Mouse (Mus musculus): Measurements from ENCODE around the gene Stip1. TPM values are rescaled to one million over a fixed set of nuclear protein-coding genes. Genes with fewer than 3 reads are reported as not detected.
A peak's percentile ranks its signal among the peaks of the same experiment; 100 is the strongest.

The Stip1 gene
- polyA plus RNA-seq, 1 experiment from 2014 or later = 51.4 TPM

GRCm38 (mm10) chr19:6983621-6984020 lies 56.1 kb downstream of the Stip1 start:
- Histone ChIP-seq H3K27me3 (ENCODE audit: insufficient read depth, low read length) (no peaks in the 10 kb centered on the region), H3K36me3 (replicated peaks; ENCODE audit: insufficient read depth, low read length) (peaks cover 16% of the 10 kb centered on the region; the same call in 1 of the 2 replicates), H3K4me1 (ENCODE audit: insufficient read depth) (peaks cover 39% of the 10 kb centered on the region), H3K27ac (ENCODE audit: low read depth) (no peak overlapping the region), H3K9me3 (ENCODE audit: low read length) (no peaks in the 10 kb centered on the region), H3K9ac (replicated peaks) (no peak overlapping the region), H3K4me2 (ENCODE audit: low read depth, low read length) (no peak overlapping the region), H3K4me3 (ENCODE audit: low read depth, low read length) (no peak overlapping the region)
- WGBS (ENCODE audit: insufficient replicate concordance) = 96% methylated on average over 5 of the region's 5 CpGs
- ATAC-seq (no peak), DNase-seq (no peak)
- no peak for TF ChIP-seq CTCF (IDR thresholded peaks at IDR 0.05; ENCODE audit: low read depth)
- no peak for TF ChIP-seq EP300 (IDR thresholded peaks at IDR 0.05; ENCODE audit: low read depth)

DNA sequence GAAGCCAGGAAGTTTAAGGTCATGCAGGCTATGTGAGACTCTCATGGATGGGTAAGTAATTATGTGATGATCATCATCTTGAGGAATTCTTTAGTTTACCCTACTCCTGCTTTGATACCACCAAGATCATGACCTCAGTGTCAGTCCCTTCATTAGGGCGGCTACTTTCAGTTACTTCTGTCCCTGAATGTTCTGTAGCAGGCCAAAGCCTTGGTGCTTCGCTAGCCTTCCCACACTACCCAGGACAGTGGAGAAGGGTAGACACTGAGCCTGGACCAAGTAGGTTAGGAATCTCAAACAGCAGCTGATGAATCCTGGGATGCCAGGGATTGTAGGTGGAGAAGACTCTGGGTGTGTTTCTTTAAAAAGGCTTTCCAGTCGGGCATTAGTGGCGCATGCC lies 58.3 kb downstream of the Stip1 start:
- no peaks in the 10 kb centered on the region for H3K9me3 ChIP-seq (ENCODE audit: low read length)
- H3K27me3 ChIP-seq (ENCODE audit: insufficient read depth, low read length) = no peaks in the 10 kb centered on the region
- H3K9ac ChIP-seq (replicated peaks) = peak overlapping the region; percentile 70; the same call in 1 of the 2 replicates
- peak overlapping the region; percentile 95 for H3K4me2 ChIP-seq (ENCODE audit: low read depth, low read length)
- H3K4me3 ChIP-seq (ENCODE audit: low read depth, low read length) = peak overlapping the region; percentile 75; the same call in 1 of the 2 replicates
- no peak for TF ChIP-seq CTCF (IDR thresholded peaks at IDR 0.05; ENCODE audit: low read depth)
- TF ChIP-seq EP300 (IDR thresholded peaks at IDR 0.05; ENCODE audit: low read depth) = no peak
- no peak for ATAC-seq
- H3K4me1 ChIP-seq (ENCODE audit: insufficient read depth) = peaks cover 37% of the 10 kb centered on the region
- DNase-seq = no peak
- H3K36me3 ChIP-seq (replicated peaks; ENCODE audit: insufficient read depth, low read length) = peaks cover 23% of the 10 kb centered on the region
- H3K27ac ChIP-seq (ENCODE audit: low read depth) = peak overlapping the region; percentile 93
- 89% methylated on average over 4 of the region's 4 CpGs for WGBS (ENCODE audit: insufficient replicate concordance)

GRCm38 (mm10) chr19:6980381-6981093 lies 59.2 kb downstream of the Stip1 start, which contains the start of gene Fkbp2:
Fkbp2 (minus strand) TSS chr19:6980501.
- peak; percentile 99 for DNase-seq
- Histone ChIP-seq H3K4me2 (ENCODE audit: low read depth, low read length) (peak within 1 kb of the TSS; percentile 95), H3K27me3 (ENCODE audit: insufficient read depth, low read length) (no peaks in the 10 kb centered on the region), H3K27ac (ENCODE audit: low read depth) (peak within 1 kb of the TSS; percentile 93), H3K4me3 (ENCODE audit: low read depth, low read length) (peak within 1 kb of the TSS; percentile 75), H3K36me3 (replicated peaks; ENCODE audit: insufficient read depth, low read length) (peaks cover 23% of the 10 kb centered on the region), H3K4me1 (ENCODE audit: insufficient read depth) (peaks cover 39% of the 10 kb centered on the region), H3K9ac (replicated peaks) (peak within 1 kb of the TSS; percentile 70), H3K9me3 (ENCODE audit: low read length) (no peaks in the 10 kb centered on the region)
- WGBS (ENCODE audit: insufficient replicate concordance) = 1% methylated on average over 38 of the region's 38 CpGs
- no peak for TF ChIP-seq CTCF (IDR thresholded peaks at IDR 0.05; ENCODE audit: low read depth)
- ATAC-seq = peak; percentile 81

DNA sequence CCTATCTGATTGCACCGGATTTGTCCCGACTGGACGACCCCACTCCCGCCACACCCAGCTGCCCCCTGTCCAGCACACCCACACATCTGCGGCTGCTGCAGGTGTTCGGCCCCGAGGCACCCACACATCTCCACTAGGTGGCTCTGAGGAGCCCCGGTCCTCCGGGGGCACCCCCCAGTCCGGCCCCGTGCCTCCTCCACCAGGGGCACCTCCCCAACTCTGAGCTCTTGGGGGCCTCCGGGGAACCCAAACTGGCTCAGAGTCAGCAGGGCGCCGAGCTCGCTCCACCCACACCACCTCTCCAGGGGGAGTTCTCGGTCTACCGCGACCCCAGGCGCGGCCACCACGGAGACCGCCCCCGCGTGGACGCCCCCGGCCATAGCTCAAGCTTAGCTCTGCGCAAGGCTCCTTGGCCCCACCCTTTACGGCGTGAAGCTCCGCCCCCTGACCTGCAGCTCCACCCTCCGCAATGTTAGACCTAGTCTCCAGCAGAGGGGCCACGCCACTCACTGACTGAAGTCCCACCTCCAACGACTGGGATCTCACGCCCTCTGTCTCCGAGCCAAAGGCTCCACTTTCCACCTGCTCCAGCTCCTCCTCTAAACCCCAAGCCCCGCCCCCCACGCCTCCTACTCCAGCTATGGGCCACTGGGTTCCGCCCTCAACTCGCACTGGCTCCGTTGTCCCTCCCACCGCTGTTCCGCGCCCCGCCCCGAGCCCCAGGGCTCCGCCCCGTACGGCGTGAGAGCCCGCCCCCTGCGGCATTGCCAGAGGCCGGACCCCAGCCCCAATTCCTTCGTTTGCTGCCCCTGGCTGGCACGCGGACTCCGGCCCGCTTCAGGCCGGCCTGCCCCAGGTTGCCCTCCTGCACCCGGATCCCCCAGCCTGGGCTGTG lies 60.0 kb downstream of the Stip1 start:
- H3K4me3 ChIP-seq (ENCODE audit: low read depth, low read length) = peak overlapping the region; percentile 75
- peak overlapping the region; percentile 95 for H3K4me2 ChIP-seq (ENCODE audit: low read depth, low read length)
- peak overlapping the region; percentile 70 for H3K9ac ChIP-seq (replicated peaks)
- H3K36me3 ChIP-seq (replicated peaks; ENCODE audit: insufficient read depth, low read length) = peaks cover 20% of the 10 kb centered on the region
- peaks cover 40% of the 10 kb centered on the region for H3K4me1 ChIP-seq (ENCODE audit: insufficient read depth)
- under 1% methylated on average over 53 of the region's 59 CpGs for WGBS (ENCODE audit: insufficient replicate concordance)
- peak; percentile 82 for TF ChIP-seq CTCF (IDR thresholded peaks at IDR 0.05; ENCODE audit: low read depth)
- TF ChIP-seq EP300 (IDR thresholded peaks at IDR 0.05; ENCODE audit: low read depth) = no peak
- peak; percentile 88 for ATAC-seq
- peak; percentile 100 for DNase-seq
- peak overlapping the region; percentile 93 for H3K27ac ChIP-seq (ENCODE audit: low read depth)
- H3K9me3 ChIP-seq (ENCODE audit: low read length) = no peaks in the 10 kb centered on the region
- H3K27me3 ChIP-seq (ENCODE audit: insufficient read depth, low read length) = no peaks in the 10 kb centered on the region

GRCm38 (mm10) chr19:6979001-6979479 lies 60.7 kb downstream of the Stip1 start:
- Histone ChIP-seq H3K4me3 (ENCODE audit: low read depth, low read length) (peak overlapping the region; percentile 75), H3K36me3 (replicated peaks; ENCODE audit: insufficient read depth, low read length) (peaks cover 17% of the 10 kb centered on the region), H3K27me3 (ENCODE audit: insufficient read depth, low read length) (no peaks in the 10 kb centered on the region), H3K4me1 (ENCODE audit: insufficient read depth) (peaks cover 41% of the 10 kb centered on the region), H3K4me2 (ENCODE audit: low read depth, low read length) (peak overlapping the region; percentile 95), H3K9ac (replicated peaks) (peak overlapping the region; percentile 68), H3K9me3 (ENCODE audit: low read length) (no peaks in the 10 kb centered on the region), H3K27ac (ENCODE audit: low read depth) (peak overlapping the region; percentile 93)
- DNase-seq (peak; percentile 59), ATAC-seq (no peak)
- TF ChIP-seq CTCF (IDR thresholded peaks at IDR 0.05; ENCODE audit: low read depth) (no peak), EP300 (IDR thresholded peaks at IDR 0.05; ENCODE audit: low read depth) (no peak)
- WGBS (ENCODE audit: insufficient replicate concordance) = 9% methylated on average over 11 of the region's 11 CpGs

GRCm38 (mm10) chr19:6978639-6978974 lies 61.2 kb downstream of the Stip1 start:
- peak overlapping the region; percentile 75 for H3K4me3 ChIP-seq (ENCODE audit: low read depth, low read length)
- peaks cover 45% of the 10 kb centered on the region for H3K4me1 ChIP-seq (ENCODE audit: insufficient read depth)
- no peak for ATAC-seq
- no peaks in the 10 kb centered on the region for H3K9me3 ChIP-seq (ENCODE audit: low read length)
- peaks cover 13% of the 10 kb centered on the region for H3K36me3 ChIP-seq (replicated peaks; ENCODE audit: insufficient read depth, low read length)
- peak overlapping the region; percentile 93 for H3K27ac ChIP-seq (ENCODE audit: low read depth)
- no peak for TF ChIP-seq EP300 (IDR thresholded peaks at IDR 0.05; ENCODE audit: low read depth)
- no peak for TF ChIP-seq CTCF (IDR thresholded peaks at IDR 0.05; ENCODE audit: low read depth)
- H3K9ac ChIP-seq (replicated peaks) = peak overlapping the region; percentile 68; the same call in 1 of the 2 replicates
- DNase-seq = no peak
- H3K4me2 ChIP-seq (ENCODE audit: low read depth, low read length) = peak overlapping the region; percentile 95
- WGBS (ENCODE audit: insufficient replicate concordance) = 35% methylated on average over 3 of the region's 3 CpGs
- no peaks in the 10 kb centered on the region for H3K27me3 ChIP-seq (ENCODE audit: insufficient read depth, low read length)
